Mouse (Mus musculus) left cerebral cortex, adult 9 months (tissue): ENCODE measurements around the gene Mroh2a.
A peak's percentile ranks its signal among the peaks of the same experiment; 100 is the strongest.

Experiments used
- DNase-seq, 2 experiments: peaks; one replicate each; pipeline ENCODE4 v3.0.0; 2022; ENCODE audit warnings: low spot score in 2 of 2

Gene Mroh2a

DNA sequence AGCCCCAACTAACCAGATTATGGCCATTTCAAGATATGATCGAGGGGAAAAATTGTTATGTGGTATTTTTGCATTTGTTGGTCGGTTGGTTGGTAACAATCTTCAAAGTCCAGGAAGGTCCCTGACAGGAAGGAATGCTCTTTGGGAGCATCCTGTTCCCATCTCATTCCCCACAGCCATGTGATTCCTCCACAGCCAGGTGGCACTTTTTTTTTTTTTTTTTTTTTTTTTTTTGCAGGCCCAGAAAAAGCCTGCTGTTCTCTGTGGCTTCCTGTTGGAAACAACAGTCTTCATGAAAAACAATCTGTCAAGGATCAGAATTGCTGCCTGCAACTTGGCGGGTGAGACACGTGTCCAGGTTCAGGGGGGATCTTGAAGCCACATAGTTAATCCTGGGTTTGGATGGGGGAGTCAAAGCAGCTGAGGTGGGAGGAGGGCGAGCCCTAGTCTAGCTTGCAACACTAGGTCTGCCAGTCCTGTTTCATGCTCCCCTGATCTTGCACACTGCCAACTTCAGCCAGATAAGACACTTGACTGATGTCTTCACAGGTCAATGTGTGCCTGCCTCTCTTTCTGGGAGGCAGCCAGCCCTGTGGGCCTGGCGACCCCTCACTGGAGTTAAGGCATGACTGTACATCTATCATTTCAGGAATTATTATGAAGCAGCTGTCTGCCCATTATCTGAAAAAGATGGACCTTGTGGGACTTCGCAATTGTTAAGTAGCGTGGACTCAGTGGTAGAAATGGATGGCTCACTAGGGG, 32.3 kb downstream of the Mroh2a start:
- DNase-seq = no peak

DNA sequence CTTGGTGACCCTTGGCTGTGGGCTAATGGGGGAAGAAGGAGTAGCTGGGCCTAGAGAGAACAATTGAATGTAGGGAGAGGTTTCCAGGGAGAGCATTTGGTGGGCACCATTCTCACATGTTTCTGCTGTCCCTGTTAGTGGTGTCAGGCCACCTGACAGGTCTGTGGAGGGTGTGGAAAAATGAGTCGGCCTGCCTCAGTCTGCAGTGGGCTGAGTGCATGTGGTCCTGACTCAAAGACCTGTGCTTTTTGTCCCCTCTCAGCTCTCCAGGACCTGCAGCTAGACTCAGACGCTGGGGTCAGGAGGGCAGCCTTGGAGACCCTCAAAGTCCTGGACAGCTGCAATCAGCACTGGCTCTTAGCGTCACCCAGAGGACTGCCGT, 32.8 kb downstream of the Mroh2a start:
- DNase-seq = no peak

DNA sequence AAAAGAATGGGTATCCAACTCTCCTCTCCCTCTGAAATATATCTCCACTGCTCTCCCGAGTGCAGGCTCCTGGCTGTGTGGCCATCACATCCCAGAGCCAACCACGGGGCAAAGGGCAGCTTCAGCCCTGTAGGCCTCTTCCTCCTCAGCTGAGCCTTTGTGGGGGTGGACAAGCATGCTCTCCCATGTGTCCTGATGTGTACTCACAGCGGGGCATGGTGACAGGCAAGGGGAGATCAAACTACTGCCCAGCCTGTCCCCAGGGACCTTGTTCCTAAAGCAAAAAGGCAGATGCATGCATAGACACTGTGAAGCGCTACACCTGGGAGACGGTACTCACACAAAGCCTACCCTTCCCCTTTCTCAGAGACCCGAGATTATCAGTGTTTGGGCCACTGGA, 33.3 kb downstream of the Mroh2a start:
- DNase-seq = no peak

- no peak for DNase-seq
Observed at GRCm38 (mm10) chr1:88260604-88261377, 34.0 kb downstream of the Mroh2a start.

DNA sequence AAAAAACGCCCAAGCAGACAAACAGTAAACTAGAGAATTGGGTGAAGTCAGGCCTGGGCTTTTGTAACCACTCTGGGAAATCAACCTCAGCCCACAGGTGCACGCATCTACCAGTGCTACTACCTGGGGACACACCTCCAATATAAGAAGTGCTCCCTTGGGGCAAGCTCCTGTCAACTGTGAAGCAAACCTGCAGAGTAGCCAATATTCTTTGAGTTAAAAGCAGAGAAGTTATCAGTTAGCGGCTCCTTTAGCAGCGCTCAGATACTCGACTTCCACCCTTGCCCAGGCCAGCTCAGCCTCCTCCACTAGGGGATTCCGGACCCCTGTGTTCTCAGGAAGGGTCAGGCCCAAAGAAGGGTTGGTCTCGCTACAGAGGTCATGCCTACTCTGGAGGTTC, 34.9 kb downstream of the Mroh2a start:
- DNase-seq = no peak

DNA sequence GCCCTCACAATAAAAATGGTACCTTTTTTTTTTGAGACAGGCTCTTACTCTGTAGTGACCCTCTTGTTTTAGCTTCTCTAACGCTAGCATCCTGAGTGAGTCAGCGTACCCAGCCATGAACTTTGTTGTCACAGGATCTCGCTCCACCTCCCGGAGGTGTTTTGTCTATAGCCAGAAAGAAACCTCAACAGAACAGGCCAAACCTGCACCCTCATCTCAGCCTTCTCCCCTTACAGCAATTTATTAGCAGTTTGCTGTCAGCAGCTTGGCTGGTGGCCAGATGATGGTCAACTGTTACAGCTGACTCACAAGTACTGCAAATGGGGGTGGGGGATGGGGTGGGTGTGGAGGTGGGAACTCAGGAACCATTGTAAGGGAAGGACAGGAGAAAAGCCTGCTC, 35.5 kb downstream of the Mroh2a start:
- no peak for DNase-seq

DNA sequence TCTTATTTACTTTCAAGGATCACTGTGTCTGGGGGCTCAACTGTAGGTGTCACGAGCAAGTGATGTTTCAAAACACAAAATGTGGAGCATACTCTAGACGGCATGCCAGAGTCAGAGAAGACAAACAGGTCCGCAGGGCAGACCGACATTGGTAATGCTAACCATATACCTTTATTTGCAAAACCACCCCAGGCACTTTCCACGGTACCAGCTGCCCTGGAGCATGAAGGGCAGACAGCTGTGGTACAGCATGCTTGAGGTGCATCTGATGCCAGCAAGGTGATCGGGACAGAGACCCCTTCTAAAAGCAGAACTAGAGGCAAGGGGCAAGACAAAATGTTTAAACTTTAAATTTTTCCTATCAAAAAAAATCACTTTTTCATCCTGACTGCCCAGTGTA, 36.2 kb downstream of the Mroh2a start:
- no peak for DNase-seq

DNA sequence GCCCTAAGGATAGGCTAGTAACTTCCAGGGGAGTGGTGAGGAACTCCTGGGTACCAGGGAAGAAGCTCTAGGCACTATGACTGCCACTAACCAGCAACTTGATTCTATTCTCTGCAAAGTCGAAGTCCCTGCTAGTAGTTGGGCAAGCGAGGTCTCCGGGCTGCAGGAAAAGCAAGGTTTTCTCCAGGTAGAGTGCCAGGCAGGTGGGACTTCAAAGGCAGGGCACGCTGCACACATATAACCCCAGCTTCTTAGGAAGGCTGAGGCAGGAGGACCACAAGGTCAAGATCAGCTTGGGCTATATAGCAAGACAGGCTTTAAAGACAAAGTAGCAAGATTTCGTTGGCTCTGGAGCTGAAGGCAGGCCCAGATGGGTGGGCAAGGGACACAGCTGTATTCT, 37.0 kb downstream of the Mroh2a start:
- DNase-seq = no peak

- no peak for DNase-seq
Observed at GRCm38 (mm10) chr1:88264237-88264868, 37.6 kb downstream of the Mroh2a start.

GRCm38 (mm10) chr1:88264869-88265240, 38.1 kb downstream of the Mroh2a start:
- no peak for DNase-seq

- no peak for DNase-seq
Observed at GRCm38 (mm10) chr1:88266123-88266522, 39.3 kb downstream of the Mroh2a start.

DNA sequence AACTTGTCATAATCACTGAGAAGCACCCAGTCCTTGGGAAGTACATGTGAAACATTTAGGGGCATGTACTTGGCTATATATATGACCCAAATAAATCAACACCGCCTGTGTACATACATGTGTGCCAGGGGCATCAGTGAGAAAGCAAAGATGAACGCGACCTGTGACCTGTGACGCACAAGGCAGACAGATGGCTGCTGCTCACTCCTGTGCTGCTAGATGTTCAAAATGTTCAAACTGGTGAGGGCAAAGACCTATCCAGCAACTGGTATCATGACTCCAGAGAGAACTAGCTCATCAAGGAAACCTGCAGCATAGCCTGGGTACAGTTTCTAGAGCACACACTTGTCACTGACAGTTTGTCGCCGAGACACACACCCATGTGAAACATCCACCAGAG, 40.7 kb downstream of the Mroh2a start:
- DNase-seq = no peak

DNA sequence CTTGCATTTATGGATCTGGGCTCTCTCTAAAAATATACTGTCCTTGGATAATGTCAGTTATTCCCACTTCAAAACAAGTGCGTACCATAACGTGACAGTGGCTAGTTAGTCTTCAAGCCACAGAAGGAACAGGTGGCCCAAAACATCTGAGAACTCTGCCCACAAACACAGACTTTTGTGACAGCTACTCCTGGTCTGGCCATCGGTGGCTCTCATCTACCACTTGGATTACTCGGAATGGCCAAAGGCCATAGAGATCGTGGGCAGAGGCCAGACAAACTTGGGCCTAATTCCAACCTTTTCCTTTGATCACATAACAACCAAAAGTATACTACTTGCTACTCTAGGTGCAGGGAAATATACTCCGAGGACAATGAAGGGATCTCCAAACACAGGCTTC, 41.3 kb downstream of the Mroh2a start:
- DNase-seq = no peak

GRCm38 (mm10) chr1:88269539-88270309, 42.9 kb downstream of the Mroh2a start:
- DNase-seq = peak in 1 of 2 experiments; percentile 3

GRCm38 (mm10) chr1:88272851-88273250, 46.1 kb downstream of the Mroh2a start:
- DNase-seq = no peak

GRCm38 (mm10) chr1:88273326-88273725, 46.5 kb downstream of the Mroh2a start:
- peak in 1 of 2 experiments; percentile 4 for DNase-seq

GRCm38 (mm10) chr1:88273832-88274231, 47.0 kb downstream of the Mroh2a start:
- peak in 1 of 2 experiments; percentile 6 for DNase-seq

- DNase-seq = peak in 1 of 2 experiments; percentile 8
Observed at GRCm38 (mm10) chr1:88274371-88275077, 47.7 kb downstream of the Mroh2a start.

GRCm38 (mm10) chr1:88275078-88275680, 48.4 kb downstream of the Mroh2a start:
- DNase-seq = peak in 1 of 2 experiments; percentile 3

- peak in 1 of 2 experiments; percentile 31 for DNase-seq
Observed at GRCm38 (mm10) chr1:88275698-88276523, 49.1 kb downstream of the Mroh2a start.
